Mouse (Mus musculus): ENCODE results near the gene Klk8. TPM values are rescaled to one million over a fixed set of nuclear protein-coding genes. Genes with fewer than 3 reads are reported as not detected.

The Klk8 gene
- 10 to 100 TPM; 22.3 to 27.7 TPM for total RNA-seq (2021)
- long read RNA-seq, partial matches to known transcripts: 2 of 5 reads
- long read RNA-seq, other reads (novel, unspliced or antisense): 0 of 5 reads

DNA sequence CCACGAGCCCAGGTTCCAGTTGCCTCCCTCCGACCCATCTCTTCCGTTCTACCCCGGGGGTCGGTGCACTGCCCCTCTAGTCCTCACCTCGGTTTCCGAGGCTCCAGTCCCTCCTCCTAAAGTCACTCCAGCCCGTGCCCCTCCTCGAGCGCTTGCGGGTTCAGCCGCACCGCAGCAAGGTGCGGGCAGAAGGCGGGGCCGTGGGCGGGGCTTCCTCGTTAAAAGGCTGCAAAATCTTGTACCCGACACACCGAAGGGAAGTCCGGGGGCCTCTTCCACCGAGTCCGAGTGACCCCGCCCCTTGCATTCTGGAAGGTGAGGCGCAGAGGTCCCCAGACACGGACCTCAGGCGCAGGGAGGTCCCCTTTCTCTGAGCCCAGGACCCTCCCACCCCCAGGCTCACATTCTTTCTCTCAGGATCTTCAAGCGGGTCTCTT, at the start of gene Klk8:
Klk8 (plus strand) TSS at position 245 of the 437 bp plus-strand sequence.
- DNase-seq (ENCODE audit: low spot score in 2 of 2): no peak

DNA sequence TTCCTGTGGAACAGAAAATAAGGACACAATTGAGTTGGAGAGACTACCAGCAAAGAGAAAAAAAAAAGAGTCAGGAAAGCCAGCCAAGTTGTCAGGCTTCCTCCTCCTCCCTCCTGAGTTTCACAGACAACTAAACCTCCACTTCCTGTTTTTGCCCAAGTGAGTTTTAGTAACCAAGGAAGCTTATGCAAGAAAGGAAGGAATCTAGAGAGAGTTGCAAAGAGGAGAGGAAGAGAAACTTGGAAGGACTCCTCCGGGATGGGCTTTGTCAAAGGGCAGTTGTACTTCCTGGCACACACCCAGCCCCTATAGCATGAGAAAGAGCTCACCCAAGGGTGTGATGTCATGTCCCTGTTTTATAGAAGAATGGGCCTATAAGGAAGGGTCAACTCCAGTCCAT, 49.6 kb upstream of the Klk8 start:
- DNase-seq (ENCODE audit: low spot score in 2 of 2): peak; percentile 28 to 46

DNA sequence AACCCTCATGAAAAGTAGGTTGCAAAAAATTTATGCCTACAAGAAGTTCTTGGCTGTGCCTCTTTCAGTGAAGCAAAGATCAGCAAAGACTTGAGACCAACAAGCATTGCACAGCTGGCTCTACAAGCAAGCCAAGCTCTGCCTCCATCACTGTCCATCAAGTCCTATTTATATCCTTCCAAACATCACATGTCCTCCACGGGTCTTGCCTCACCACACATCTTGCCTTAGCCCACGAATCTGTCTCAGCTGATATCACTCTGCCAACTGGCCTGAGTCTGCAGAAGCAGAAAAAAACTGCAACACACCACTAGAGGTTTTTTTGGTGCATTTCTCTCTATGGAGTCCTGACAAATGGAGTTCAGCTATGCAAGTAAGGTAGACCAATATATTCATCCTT, 44.6 kb upstream of the Klk8 start:
- DNase-seq (ENCODE audit: low spot score in 2 of 2): no peak

DNA sequence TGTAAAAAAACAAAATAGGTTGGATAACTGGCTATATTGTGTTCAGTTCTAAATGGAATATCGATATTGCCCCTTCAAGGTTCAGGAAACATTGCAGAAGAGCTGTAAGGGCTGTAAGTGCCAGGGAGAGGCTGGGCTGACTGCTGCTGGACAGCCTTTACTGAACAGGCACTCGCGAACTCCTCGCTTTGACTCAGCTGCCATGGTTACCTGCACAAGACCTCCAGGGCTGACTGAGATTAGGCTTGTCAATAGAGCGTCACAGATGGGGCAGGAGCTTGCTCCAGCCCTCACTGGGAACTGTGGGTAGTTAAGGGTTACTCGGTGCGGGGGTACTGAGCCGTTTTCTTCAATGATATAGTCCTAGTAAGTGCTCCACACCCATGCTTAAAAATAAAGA, 30.9 kb upstream of the Klk8 start:
- no peak for DNase-seq (ENCODE audit: low spot score in 2 of 2)

DNA sequence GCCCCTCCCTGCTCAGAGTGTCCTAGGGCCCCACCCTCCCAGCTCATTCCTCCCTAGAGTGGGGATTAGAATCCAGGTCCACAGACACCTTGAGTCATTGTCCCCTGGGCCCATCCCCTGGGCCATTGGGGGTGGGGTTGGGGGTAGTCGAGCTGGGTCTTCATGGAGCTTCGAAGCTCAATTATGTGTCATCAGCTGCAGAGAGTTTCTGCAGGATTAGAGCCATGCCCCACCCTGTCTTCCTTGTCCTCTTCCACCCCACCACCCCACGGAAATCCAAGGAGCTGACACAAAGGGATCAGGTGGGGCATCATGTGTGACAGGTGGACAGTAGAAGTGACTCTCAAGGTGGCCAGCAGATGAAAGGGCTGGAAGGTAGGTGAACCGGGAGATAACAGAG, 28.8 kb upstream of the Klk8 start, which contains the start of gene Klk12:
Klk12 (plus strand) TSS at position 301 of the 400 bp plus-strand sequence.
- no peak for DNase-seq (ENCODE audit: low spot score in 2 of 2)

DNA sequence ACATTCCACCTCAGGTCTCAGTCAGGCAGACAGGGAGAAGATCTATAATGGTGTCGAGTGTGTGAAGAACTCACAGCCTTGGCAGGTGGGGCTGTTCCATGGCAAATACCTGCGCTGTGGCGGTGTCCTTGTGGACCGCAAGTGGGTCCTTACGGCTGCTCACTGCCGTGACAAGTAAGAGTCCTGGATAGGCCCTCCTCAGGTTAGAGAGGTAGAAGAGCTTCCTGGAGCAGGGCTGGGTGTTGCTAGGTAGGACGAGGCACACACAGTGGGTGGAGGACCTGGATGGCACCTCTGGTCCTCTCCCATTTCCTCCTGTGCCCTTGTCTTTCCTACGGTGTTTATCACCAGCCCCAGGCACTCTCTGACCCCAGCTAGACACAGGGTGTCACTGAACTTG, 27.7 kb upstream of the Klk8 start:
- DNase-seq (ENCODE audit: low spot score in 2 of 2): no peak

DNA sequence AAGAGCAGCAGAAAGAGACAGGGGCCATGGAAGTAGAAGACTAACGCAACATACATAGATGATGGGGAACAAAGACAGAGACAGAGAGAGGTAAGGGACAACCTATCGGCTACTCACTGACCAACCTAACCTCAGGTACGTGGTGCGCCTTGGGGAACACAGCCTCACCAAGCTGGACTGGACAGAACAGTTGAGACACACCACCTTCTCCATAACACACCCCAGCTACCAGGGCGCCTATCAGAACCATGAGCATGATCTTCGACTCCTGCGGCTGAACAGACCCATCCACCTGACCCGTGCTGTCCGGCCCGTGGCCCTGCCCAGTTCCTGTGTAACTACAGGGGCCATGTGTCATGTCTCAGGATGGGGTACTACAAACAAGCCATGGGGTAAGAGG, 26.7 kb upstream of the Klk8 start:
- DNase-seq (ENCODE audit: low spot score in 2 of 2): no peak

DNA sequence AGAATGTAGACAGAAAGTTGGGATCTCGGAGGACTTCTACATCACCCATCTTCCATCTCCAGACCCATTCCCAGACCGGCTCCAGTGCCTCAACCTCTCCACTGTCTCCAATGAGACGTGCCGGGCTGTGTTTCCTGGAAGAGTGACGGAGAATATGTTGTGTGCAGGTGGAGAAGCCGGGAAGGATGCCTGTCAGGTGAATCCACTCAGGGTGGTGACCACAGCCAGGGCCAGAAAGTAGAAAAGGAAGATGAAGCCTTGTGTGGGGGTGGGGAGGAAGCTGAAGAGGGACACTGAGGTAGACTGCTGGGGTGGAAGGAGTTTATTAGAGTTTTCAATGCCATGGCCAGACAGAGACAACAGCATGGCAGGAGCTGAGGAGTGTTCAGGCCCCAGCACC, 25.5 kb upstream of the Klk8 start:
- no peak for DNase-seq (ENCODE audit: low spot score in 2 of 2)

DNA sequence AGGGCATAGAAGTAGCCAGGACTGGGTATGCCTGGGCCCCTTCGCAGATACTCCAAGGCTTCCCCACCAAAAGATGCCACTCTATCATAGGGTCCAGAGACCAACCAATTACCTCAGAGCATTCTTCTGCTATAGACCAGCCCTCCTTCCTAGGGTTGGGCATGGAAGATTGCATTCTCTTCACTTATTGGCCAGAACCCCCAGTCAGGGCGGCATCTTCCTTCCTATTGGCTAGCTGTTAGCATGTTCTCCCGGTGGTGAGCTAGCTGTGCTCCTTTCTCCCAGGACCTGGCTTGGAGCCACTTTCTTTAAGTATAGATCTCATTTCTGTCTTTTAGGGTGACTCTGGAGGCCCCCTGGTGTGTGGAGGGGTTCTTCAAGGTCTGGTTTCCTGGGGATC, 24.5 kb upstream of the Klk8 start:
- DNase-seq (ENCODE audit: low spot score in 2 of 2): no peak

DNA sequence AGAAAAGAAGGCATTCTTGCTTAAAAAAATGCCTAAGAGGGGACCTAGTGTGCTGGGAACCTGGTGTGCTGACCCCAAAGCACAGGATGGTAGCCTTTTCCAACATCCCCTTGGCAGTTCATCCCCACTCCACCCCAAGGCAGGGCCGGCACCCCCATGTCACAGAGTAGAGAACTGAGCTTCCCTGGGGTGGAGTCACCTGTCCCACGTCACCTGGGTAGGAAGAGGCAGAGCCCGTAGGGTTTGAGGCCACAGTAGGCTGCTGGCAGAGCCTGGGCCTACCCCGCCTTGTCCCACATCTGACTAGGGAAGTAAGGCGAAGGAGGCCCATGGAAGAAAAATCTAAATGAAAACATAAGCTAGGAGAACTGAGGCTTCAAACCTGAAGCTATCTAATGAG, 23.0 kb upstream of the Klk8 start, which contains the start of gene Klk11:
Klk11 (plus strand) TSS at position 241 of the 400 bp plus-strand sequence.
- DNase-seq (ENCODE audit: low spot score in 2 of 2): no peak

DNA sequence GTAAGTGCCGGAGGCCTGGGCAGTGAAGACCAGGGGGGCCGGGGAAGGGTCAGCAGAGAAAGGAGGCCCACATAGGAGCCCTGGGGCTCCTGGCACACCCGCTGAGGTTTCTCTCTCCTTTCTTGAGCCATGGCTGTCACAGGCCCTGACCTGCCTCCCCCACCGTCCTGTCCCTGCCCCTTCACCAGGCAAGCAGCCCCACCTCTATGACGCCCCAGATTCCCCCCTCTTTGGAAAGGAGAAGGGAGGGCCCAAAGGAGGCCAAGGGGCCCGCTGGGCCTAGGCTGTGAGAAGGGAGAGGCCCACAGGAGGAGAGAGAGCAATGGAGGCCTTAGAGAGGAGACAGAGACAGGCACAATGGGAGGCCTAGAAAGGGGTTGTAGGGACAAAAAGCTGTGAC, 22.6 kb upstream of the Klk8 start:
- DNase-seq (ENCODE audit: low spot score in 2 of 2): no peak

DNA sequence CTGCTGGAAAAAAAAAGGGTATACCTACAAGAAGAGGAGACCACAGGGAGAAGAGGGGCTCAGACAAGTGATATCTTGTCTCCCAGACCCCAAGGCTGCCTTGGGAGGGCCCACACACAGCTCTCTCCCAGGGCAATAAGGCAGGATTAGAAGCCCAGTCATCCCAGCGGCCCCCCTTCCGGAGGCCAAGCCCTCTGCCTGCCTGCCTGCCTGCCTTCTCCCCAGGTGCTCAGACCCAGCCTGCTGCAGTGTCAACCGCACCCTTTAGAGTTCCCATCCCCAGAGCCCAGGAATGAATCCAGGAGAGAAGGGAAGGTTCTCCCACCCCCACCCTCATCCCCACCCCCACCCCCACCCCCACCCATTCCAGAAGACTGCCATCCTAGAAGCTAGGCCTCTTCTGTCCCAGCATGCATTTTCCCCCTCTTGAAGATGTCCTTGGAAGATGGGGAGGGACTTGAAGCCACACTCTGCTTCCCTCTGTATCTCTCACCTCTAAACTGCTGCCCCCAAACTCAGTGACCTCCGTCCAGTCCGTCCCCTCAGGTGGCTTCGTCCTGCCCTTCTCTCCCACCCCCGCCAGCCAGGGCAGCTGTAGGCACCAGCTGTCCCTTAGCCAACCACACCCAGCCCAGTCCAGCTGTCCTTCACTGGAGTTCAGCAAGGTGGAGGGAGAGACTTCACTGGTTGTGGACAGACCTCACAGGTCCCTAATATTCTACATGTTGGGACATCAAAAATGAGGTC, 21.9 kb upstream of the Klk8 start:
- DNase-seq (ENCODE audit: low spot score in 2 of 2): no peak

DNA sequence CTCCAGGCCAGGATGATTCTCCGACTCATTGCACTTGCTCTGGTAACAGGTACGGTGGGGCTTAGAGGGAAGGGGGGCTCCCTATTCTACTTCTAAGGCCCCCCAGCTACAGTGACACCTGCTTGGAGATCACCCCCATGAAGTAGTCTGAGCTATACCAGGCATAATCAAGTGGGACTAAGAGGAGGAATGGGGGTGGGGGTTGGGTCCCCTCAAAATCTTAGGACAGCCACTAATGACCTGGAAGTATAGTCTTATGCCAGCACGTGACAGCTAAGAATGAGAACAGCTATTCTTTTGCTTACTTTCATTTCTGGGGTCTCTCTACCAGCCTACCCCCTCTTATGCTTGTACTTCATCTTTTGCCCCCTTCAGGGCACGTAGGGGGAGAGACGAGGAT, 20.9 kb upstream of the Klk8 start:
- DNase-seq (ENCODE audit: low spot score in 2 of 2): no peak

DNA sequence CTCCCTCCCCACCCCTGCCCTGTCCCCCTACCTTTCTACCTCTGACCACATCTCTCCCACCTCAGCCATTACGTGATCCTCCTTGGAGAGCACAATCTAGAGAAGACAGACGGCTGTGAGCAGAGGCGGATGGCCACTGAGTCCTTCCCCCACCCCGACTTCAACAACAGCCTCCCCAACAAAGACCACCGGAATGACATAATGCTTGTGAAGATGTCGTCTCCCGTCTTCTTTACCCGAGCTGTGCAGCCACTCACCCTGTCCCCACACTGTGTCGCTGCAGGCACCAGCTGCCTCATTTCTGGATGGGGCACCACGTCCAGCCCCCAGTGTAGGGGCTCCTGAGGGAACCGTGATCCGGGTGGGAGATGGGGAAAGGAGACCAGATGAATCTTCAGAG, 20.0 kb upstream of the Klk8 start:
- DNase-seq (ENCODE audit: low spot score in 2 of 2): no peak

DNA sequence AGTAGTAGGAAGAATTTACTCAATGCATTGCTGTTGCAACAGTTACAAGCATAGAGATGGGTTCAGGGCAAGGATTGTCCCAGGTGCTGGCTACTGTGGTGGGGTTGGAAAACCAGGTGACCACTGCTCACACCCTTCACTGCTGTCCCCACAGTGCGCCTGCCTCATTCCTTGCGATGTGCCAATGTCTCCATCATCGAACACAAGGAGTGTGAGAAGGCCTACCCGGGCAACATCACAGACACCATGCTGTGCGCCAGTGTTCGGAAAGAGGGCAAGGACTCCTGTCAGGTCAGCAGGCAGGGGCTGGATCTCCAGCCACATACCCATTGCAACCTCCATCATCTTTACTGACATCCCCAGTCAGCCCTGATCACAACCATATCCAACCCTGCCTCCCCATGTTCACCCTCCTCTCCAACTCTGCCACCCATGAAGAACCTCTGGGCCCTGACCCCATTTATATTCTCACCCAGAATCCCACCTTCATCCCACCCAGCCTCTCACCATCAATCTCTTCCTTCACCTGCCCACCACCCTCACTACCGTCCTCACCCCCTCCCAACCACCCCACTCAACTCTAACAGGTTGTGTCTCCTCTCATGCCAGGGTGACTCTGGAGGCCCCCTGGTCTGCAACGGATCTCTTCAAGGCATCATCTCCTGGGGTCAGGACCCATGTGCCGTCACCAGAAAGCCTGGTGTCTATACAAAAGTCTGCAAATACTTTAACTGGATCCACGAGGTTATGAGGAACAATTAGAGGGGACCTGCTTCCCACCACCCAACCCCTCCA, 19.0 kb upstream of the Klk8 start:
- no peak for DNase-seq (ENCODE audit: low spot score in 2 of 2)

DNA sequence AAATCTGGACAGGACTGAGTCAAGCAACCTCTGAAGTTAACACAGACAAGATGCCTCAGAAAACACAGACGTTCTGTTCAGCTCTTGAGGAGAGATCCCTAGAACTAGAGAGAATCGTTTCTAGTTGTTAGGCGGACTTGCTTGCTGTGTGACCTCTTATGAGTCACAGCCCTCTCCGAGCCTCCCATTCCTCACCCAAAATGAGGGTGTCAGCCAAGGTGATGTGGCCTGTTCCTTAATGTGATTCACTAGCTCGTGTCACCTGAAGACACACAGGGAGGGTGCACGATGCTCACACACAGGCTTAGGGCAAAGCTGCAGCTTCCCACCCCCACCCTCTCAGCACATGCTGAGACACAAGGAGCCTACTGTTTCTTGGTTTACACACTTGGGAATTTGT, 17.1 kb upstream of the Klk8 start:
- DNase-seq (ENCODE audit: low spot score in 2 of 2): peak in 1 of 2 experiments; percentile 50

DNA sequence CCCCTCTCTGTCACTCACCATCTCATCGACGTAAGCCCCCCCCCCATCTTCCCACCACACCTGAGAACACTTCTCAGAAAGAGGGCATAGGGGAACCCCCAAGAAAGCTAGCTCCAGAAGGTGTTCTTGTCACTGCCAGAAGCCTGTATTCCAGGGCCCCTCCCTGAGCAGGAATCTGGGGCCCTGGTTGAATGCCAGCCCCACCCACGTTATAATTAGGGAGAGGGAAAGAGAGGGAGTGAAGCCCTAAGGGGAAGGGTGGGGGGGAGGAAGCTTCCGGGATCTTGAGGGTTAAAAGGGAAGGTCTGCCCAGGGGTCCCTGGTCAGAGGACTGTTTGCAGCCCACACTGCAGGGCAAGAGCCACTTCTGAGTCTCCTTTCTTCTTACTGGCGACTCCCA, 16.6 kb upstream of the Klk8 start, which contains the start of gene Klk10:
Klk10 (plus strand) TSS at position 290 of the 400 bp plus-strand sequence.
- DNase-seq (ENCODE audit: low spot score in 2 of 2): no peak

DNA sequence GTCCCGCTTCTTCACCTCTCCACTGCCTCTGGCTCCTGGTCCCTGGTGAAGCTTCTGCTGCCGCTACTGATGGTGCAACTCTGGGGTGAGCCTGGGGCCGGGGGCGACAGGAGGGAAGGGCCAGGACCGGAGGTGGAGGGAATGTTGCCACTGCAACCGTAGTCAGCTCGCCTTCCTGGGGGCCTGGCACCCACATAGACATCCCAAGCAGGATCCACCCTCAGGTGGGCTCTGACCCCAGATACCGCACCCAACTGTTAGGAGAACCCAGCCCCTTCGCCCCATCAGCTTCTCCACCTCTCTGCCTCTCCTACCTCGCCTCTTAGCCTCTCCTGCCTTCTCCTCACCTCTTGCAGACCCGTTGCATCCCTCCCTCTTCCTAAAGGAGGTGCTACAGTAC, 15.8 kb upstream of the Klk8 start:
- DNase-seq (ENCODE audit: low spot score in 2 of 2): no peak

DNA sequence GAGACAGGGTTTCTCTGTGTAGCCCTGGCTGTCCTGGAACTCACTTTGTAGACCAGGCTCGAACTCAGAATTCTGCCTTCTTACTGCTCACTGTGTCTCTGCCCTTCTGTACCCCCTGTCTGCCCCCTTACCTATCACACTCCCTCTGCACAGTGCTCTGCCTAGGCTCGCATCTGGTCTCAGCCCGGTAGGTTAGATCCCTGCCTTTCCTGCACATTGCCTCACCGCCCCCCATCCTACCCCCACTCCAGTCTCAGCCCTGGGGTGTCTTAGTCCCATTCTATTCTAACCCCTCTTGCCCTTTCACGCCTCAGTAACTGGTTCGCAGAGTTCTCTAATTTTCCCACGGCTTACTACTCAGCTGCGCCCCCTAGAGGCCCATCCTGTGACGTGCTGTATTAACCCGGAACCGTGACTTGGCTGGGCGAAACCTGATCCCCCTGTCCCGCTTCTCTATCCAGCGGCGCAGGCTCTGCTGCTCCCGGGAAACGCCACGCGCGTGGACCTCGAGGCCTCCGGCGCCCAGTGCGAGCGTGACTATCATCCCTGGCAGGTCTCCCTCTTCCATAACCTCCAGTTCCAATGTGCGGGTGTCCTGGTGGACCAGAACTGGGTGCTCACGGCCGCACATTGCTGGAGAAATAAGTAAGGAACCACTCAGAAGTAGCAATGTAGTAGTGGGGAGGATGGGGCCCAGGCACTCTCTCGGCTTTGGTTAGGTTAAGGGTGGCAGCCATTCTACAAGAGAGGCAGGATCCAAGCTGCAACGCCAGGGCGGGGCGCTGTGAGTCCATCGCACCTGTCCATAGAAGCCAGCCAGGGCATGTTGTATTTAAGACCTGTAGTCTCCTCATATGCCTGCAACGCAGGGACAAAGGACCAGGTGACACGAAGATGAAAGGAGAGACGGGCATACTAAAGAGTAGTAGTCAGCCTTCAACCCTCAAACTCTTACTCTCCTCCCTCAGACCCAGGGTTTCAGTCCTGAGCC, 14.8 kb upstream of the Klk8 start:
- peak; percentile 27 to 77 for DNase-seq (ENCODE audit: low spot score in 2 of 2)

DNA sequence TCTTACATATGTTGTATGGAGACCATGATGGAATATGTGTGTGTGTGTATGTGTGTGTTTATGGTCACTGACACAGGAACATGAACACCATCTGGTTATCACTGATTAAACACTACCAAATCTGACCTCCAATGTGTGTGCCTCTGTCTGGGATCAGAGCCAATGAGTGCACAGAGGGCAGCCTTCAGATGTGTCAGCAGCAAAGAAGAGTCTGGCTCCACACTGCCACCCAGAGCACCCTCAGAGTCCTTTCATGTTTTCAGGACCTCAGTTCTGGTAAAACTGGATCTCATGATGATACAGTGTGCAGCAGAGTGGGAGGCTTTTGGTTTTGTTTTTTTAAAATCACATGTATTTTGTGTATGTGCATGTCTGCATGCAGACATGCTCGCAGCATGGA, 12.1 kb upstream of the Klk8 start:
- DNase-seq (ENCODE audit: low spot score in 2 of 2): no peak

DNA sequence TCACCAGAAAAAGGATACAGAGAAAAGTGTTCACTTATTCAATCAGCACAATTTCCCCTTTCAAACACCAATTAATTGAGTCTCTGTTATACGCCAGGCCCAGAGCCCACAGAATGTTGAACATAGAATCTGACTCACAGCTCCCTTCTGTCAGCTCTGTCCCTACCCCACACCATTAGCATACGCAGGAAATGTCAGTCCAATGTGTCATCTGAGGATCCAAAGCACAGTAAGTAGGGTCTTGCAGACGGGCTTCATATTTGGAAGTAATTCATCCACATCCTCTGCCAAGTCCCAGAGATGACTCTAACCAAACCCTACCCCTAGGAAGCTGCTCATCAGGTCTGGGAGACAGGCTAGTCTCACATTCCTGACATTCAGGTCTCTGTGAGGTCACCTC, 9.3 kb upstream of the Klk8 start:
- DNase-seq (ENCODE audit: low spot score in 2 of 2): peak in 1 of 2 experiments; percentile 58
